Mouse (Mus musculus) liver, embryonic 14.5 days (tissue): Measurements from ENCODE around the gene Agap1. TPM values are rescaled to one million over a fixed set of nuclear protein-coding genes. Genes with fewer than 3 reads are reported as not detected.

Experiments used
- ATAC-seq: fragments of 200-750 bp; cut with Nextera tagmentation; 2 replicates; pipeline ENCODE4 v1.8.0; 2017; ENCODE audit warnings: moderate number of reproducible peaks, mild to moderate bottlenecking, moderate library complexity; ENCODE audit not compliant: insufficient read depth
- DNase-seq, 3 experiments: peaks; one replicate each; pipeline ENCODE4 v3.0.0-alpha.2; 2012 to 2013; ENCODE audit warnings: low read depth in 3 of 3, low spot score in 3 of 3
- H3K27ac ChIP-seq: fragments of 300-500 bp; sonication (generic); 2 replicates; pipeline ENCODE4 v1.5.1; 2014; ENCODE audit warnings: moderate library complexity, mild to moderate bottlenecking, control low read depth, inconsistent platforms
- H3K27me3 ChIP-seq: fragments of 300-500 bp; sonication (generic); 2 replicates; pipeline ENCODE4 v1.6.1; 2014; ENCODE audit warnings: mild to moderate bottlenecking, low read length, moderate library complexity; ENCODE audit not compliant: control insufficient read depth, insufficient read depth
- H3K36me3 ChIP-seq: fragments of 300-500 bp; sonication (generic); replicated peaks from 2 replicates; pipeline ENCODE4 v1.6.1; 2014; ENCODE audit warnings: low read depth; ENCODE audit not compliant: control insufficient read depth, insufficient read depth
- H3K4me1 ChIP-seq, 2 experiments: fragments of 200-500 bp in 1 of 2; fragments of 300-500 bp in 1 of 2; sonication (generic) in 1 of 2; replicated peaks; 2 replicates each; pipeline ENCODE4 v1.6.1; 2012 to 2014; ENCODE audit warnings: antibody characterized with exemption in 1 of 2, inconsistent platforms in 1 of 2, low read length in 1 of 2; ENCODE audit not compliant: control insufficient read depth in 2 of 2, insufficient read depth in 2 of 2
- H3K4me2 ChIP-seq: fragments of 300-500 bp; sonication (generic); 2 replicates; pipeline ENCODE4 v1.6.1; 2014; ENCODE audit warnings: low read depth, mild to moderate bottlenecking, control low read depth, moderate library complexity
- H3K4me3 ChIP-seq, 2 experiments: fragments of 200-500 bp in 1 of 2; fragments of 300-500 bp in 1 of 2; sonication (generic) in 1 of 2; 2 replicates each; pipeline ENCODE4 v1.5.1; 2012 to 2014; ENCODE audit warnings: low read depth in 2 of 2, low read length in 2 of 2, mild to moderate bottlenecking in 2 of 2, control low read depth in 1 of 2, inconsistent platforms in 1 of 2, moderate library complexity in 1 of 2; ENCODE audit not compliant: insufficient read depth in 1 of 2
- H3K9ac ChIP-seq: fragments of 300-500 bp; sonication (generic); replicated peaks from 2 replicates; pipeline ENCODE4 v1.6.1; 2014; ENCODE audit warnings: mild to moderate bottlenecking, control low read depth, moderate library complexity
- H3K9me3 ChIP-seq: fragments of 300-500 bp; sonication (generic); 2 replicates; pipeline ENCODE4 v1.6.1; 2016; ENCODE audit warnings: low read length, mixed read lengths; ENCODE audit not compliant: control insufficient read depth
- CTCF ChIP-seq: IDR thresholded peaks from 2 replicates; pipeline ENCODE4 v1.5.1; 2016; ENCODE audit warnings: antibody characterized with exemption, low read depth, control low read depth
- EP300 ChIP-seq: IDR thresholded peaks from 2 replicates; pipeline ENCODE4 v1.6.1; 2016; ENCODE audit warnings: antibody characterized with exemption, low read depth
- WGBS: fragments of 180-500 bp; shearing (Covaris S2); extraction: QIAGEN DNeasy Blood & Tissue Kit; methylation state at CpG from one replicate; pipeline ENCODE4 v1.1.7; 2014; ENCODE audit not compliant: insufficient replicate concordance; 5-methylcytosine and 5-hydroxymethylcytosine counted together
- polyA plus RNA-seq, 2 experiments: library from polyadenylated mRNA; depleted of rRNA in 1 of 2; stranded (reverse) in 1 of 2; unstranded in 1 of 2; fragments of >200 nt; fragmentation: Nextera tagmentation in 1 of 2; extraction: Ambion mirVana in 1 of 2; gene quantifications; 2 replicates each; pipeline versions ENCODE4 v1.2.1 to v1.2.3; 2012 to 2014

Agap1 gene
- polyA plus RNA-seq, 2 experiments: 1.1 TPM

GRCm38 (mm10) chr1:89700166-89700565 is 245.6 kb downstream of the Agap1 start:
- Histone ChIP-seq H3K4me3 (no peak overlapping the region), H3K27ac (no peak overlapping the region), H3K4me2 (no peak overlapping the region), H3K36me3 (no peaks in the 10 kb centered on the region), H3K4me1 (no peaks in the 10 kb centered on the region), H3K9me3 (no peaks in the 10 kb centered on the region), H3K9ac (no peak overlapping the region), H3K27me3 (no peaks in the 10 kb centered on the region)
- no peak for DNase-seq
- TF ChIP-seq CTCF (no peak), EP300 (no peak)
- WGBS: 68% methylated on average over 9 of the region's 9 CpGs
- no peak for ATAC-seq

GRCm38 (mm10) chr1:89701162-89701730 is 246.6 kb downstream of the Agap1 start:
- 71% methylated on average over 5 of the region's 5 CpGs for whole genome bisulfite sequencing

GRCm38 (mm10) chr1:89703294-89703693 is 248.7 kb downstream of the Agap1 start:
- H3K4me3 ChIP-seq: no peak overlapping the region
- H3K36me3 ChIP-seq: no peaks in the 10 kb centered on the region
- ATAC-seq (no peak), DNase-seq (no peak)
- no peak overlapping the region for H3K4me2 ChIP-seq
- H3K4me1 ChIP-seq: no peaks in the 10 kb centered on the region
- no peaks in the 10 kb centered on the region for H3K9me3 ChIP-seq
- H3K27ac ChIP-seq: no peak overlapping the region
- WGBS: 58% methylated on average over 13 of the region's 13 CpGs
- H3K9ac ChIP-seq: no peak overlapping the region
- TF ChIP-seq EP300 (no peak), CTCF (no peak)
- H3K27me3 ChIP-seq: no peaks in the 10 kb centered on the region

More at GRCm38 (mm10) chr1:89701162-89701730, 246.6 kb downstream of the Agap1 start:
- Histone ChIP-seq H3K4me1 (no peaks in the 10 kb centered on the region), H3K36me3 (no peaks in the 10 kb centered on the region), H3K27ac (no peak overlapping the region), H3K9me3 (no peaks in the 10 kb centered on the region), H3K4me2 (no peak overlapping the region), H3K9ac (no peak overlapping the region), H3K4me3 (no peak overlapping the region), H3K27me3 (no peaks in the 10 kb centered on the region)
- ATAC-seq (no peak), DNase-seq (no peak)
- TF ChIP-seq CTCF (no peak), EP300 (no peak)

- Histone ChIP-seq H3K4me2 (no peak overlapping the region), H3K36me3 (no peaks in the 10 kb centered on the region), H3K4me3 (no peak overlapping the region), H3K4me1 (no peaks in the 10 kb centered on the region), H3K27ac (no peak overlapping the region), H3K9ac (no peak overlapping the region), H3K27me3 (no peaks in the 10 kb centered on the region), H3K9me3 (no peaks in the 10 kb centered on the region)
- ATAC-seq (no peak), DNase-seq (no peak)
- TF ChIP-seq CTCF: no peak
- no peak for TF ChIP-seq EP300
- WGBS: 59% methylated on average over 6 of the region's 6 CpGs
These were observed 251.1 kb downstream of the Agap1 start for GRCm38 (mm10) chr1:89705670-89706069.

GRCm38 (mm10) chr1:89706862-89707261 is 252.3 kb downstream of the Agap1 start:
- DNase-seq (no peak), ATAC-seq (no peak)
- no peaks in the 10 kb centered on the region for H3K36me3 ChIP-seq
- H3K27ac ChIP-seq: no peak overlapping the region
- no peaks in the 10 kb centered on the region for H3K27me3 ChIP-seq
- H3K9me3 ChIP-seq: no peaks in the 10 kb centered on the region
- TF ChIP-seq CTCF (no peak), EP300 (no peak)
- no peak overlapping the region for H3K4me2 ChIP-seq
- no peaks in the 10 kb centered on the region for H3K4me1 ChIP-seq
- no peak overlapping the region for H3K4me3 ChIP-seq
- WGBS: 53% methylated on average over 2 of the region's 2 CpGs
- H3K9ac ChIP-seq: no peak overlapping the region
